Mouse (Mus musculus): ENCODE measurements around the gene Osbpl9. TPM values are rescaled to one million over a fixed set of nuclear protein-coding genes. Genes with fewer than 3 reads are reported as not detected.
A peak's percentile ranks its signal among the peaks of the same experiment; 100 is the strongest.

Gene Osbpl9
- polyA plus RNA-seq, 1 experiment, result 67.8 TPM

GRCm38 (mm10) chr4:109156481-109157261, 45.4 kb downstream of the Osbpl9 start:
- DNase-seq (ENCODE audit: low read depth in 1 of 2, low spot score in 2 of 2), result no peak
- Histone ChIP-seq H3K4me3 (ENCODE audit: extremely low read depth, insufficient read depth, insufficient read length) (no peak overlapping the region), H3K27ac (ENCODE audit: insufficient read depth, low read length) (no peak overlapping the region), H3K4me1 (ENCODE audit: control insufficient read depth, insufficient read depth, insufficient read length) (no peaks in the 10 kb centered on the region), H3K27me3 (ENCODE audit: control insufficient read depth, insufficient read depth, low read length) (no peaks in the 10 kb centered on the region), H3K36me3 (ENCODE audit: control insufficient read depth, insufficient read depth, low read length) (no peaks in the 10 kb centered on the region; the same call in 1 of the 2 replicates)
- WGBS, result 82% methylated on average over 24 of the region's 24 CpGs
- no peak for TF ChIP-seq CTCF (IDR thresholded peaks at IDR 0.05; ENCODE audit: extremely low read depth, insufficient read depth, insufficient read length, insufficient replicate concordance)
- no peak for TF ChIP-seq POLR2A (IDR thresholded peaks at IDR 0.05; ENCODE audit: low read depth, low read length)

DNA sequence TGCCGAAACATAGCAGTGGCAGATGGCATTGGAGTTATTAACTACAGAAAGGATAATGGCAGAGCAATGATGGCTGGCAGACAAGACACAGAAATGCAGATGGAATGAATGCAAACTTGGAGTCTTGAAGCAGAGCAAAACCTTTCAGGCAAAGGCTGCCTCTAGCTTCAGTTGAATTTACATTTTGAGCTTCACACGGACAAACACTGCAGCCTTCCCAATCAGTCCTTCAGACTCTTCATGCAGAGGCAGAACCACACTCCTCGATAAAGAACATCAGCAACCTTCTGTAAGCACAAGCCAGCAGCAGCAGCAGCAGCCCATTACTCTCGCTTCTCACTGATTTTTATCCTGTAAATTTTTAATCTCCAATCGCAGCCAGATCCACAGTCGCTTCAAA, 46.0 kb downstream of the Osbpl9 start:
- Histone ChIP-seq H3K36me3 (ENCODE audit: control insufficient read depth, insufficient read depth, low read length) (no peaks in the 10 kb centered on the region; the same call in 1 of the 2 replicates), H3K4me1 (ENCODE audit: control insufficient read depth, insufficient read depth, insufficient read length) (no peaks in the 10 kb centered on the region), H3K4me3 (ENCODE audit: extremely low read depth, insufficient read depth, insufficient read length) (no peak overlapping the region), H3K27ac (ENCODE audit: insufficient read depth, low read length) (no peak overlapping the region), H3K27me3 (ENCODE audit: control insufficient read depth, insufficient read depth, low read length) (no peaks in the 10 kb centered on the region)
- TF ChIP-seq POLR2A (IDR thresholded peaks at IDR 0.05; ENCODE audit: low read depth, low read length), result no peak
- TF ChIP-seq CTCF (IDR thresholded peaks at IDR 0.05; ENCODE audit: extremely low read depth, insufficient read depth, insufficient read length, insufficient replicate concordance), result no peak
- WGBS, result 90% methylated on average over 6 of the region's 6 CpGs
- no peak for DNase-seq (ENCODE audit: low read depth in 1 of 2, low spot score in 2 of 2)

DNA sequence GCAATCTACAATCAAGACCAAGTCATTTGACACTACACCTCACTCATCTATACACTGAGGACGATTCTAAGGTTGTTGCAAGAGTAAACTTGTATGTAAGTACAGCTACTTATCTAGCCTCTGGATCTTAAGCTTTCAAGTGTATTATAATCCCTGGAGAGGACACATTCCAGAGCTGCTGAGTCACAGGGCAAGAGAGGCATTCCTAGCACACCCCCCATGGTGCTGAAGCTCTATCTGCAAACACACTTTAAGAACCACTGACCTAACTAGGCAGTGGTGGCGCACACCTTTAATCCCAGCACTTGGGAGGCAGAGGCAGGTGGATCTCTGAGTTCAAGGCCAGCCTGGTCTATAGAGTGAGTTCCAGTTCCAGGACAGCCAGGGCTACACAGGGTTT, 51.9 kb downstream of the Osbpl9 start:
- 88% methylated on average over 2 of the region's 2 CpGs for WGBS
- TF ChIP-seq POLR2A (IDR thresholded peaks at IDR 0.05; ENCODE audit: low read depth, low read length) (no peak), CTCF (IDR thresholded peaks at IDR 0.05; ENCODE audit: extremely low read depth, insufficient read depth, insufficient read length, insufficient replicate concordance) (no peak)
- Histone ChIP-seq H3K4me1 (ENCODE audit: control insufficient read depth, insufficient read depth, insufficient read length) (no peaks in the 10 kb centered on the region), H3K4me3 (ENCODE audit: extremely low read depth, insufficient read depth, insufficient read length) (no peak overlapping the region), H3K27ac (ENCODE audit: insufficient read depth, low read length) (no peak overlapping the region), H3K27me3 (ENCODE audit: control insufficient read depth, insufficient read depth, low read length) (no peaks in the 10 kb centered on the region), H3K36me3 (ENCODE audit: control insufficient read depth, insufficient read depth, low read length) (no peaks in the 10 kb centered on the region)
- no peak for DNase-seq (ENCODE audit: low read depth in 1 of 2, low spot score in 2 of 2)

GRCm38 (mm10) chr4:109149411-109149810, 52.7 kb downstream of the Osbpl9 start:
- WGBS, result 56% methylated on average over 2 of the region's 2 CpGs
- TF ChIP-seq POLR2A (IDR thresholded peaks at IDR 0.05; ENCODE audit: low read depth, low read length), result no peak
- TF ChIP-seq CTCF (IDR thresholded peaks at IDR 0.05; ENCODE audit: extremely low read depth, insufficient read depth, insufficient read length, insufficient replicate concordance), result no peak

DNA sequence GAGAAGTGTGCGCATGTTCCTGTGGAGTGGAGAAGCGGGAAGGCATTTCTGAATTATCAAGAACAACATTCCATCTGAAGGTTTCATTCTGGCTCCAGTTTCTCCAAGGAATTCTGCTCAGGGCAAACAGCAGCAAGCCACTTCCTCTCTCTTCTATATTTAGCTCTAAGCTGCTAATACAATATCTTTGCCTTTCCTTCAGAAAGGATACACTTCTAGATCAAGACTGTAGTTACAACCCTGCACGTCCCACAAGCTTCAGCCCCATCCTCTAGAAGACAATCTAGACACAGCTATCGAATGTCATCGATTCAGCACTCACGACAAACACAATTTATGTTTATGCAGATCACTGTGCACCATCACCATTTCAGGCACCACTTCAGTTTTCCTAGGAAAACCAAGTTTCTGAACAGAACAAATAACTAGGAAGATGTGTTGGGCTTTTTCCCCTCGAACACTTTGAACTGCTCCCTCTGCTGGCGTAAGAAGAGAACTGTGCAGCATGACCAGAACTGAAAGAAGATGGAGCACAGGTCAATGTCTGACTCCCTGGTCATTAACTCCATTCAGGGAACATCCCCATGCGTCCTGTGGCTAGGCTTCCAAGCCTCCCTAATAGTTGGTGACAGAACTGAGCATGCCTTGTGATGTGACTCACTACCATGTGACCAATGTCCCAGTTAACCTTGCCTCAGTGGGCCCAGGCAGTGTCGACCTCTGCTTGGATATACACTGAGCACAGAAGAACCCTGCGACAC, 54.6 kb downstream of the Osbpl9 start:
- H3K27me3 ChIP-seq (ENCODE audit: control insufficient read depth, insufficient read depth, low read length), result no peaks in the 10 kb centered on the region
- TF ChIP-seq POLR2A (IDR thresholded peaks at IDR 0.05; ENCODE audit: low read depth, low read length) (no peak), CTCF (IDR thresholded peaks at IDR 0.05; ENCODE audit: extremely low read depth, insufficient read depth, insufficient read length, insufficient replicate concordance) (peak; percentile 55; the same call in 1 of the 2 replicates)
- 54% methylated on average over 11 of the region's 11 CpGs for WGBS
- no peak overlapping the region for H3K27ac ChIP-seq (ENCODE audit: insufficient read depth, low read length)
- peak in 1 of 2 experiments; percentile 36 for DNase-seq (ENCODE audit: low read depth in 1 of 2, low spot score in 2 of 2)
- no peak overlapping the region for H3K4me3 ChIP-seq (ENCODE audit: extremely low read depth, insufficient read depth, insufficient read length)
- no peaks in the 10 kb centered on the region for H3K36me3 ChIP-seq (ENCODE audit: control insufficient read depth, insufficient read depth, low read length)
- H3K4me1 ChIP-seq (ENCODE audit: control insufficient read depth, insufficient read depth, insufficient read length), result no peaks in the 10 kb centered on the region

More at GRCm38 (mm10) chr4:109149411-109149810, 52.7 kb downstream of the Osbpl9 start:
- no peak overlapping the region for H3K4me3 ChIP-seq (ENCODE audit: extremely low read depth, insufficient read depth, insufficient read length)
- H3K27ac ChIP-seq (ENCODE audit: insufficient read depth, low read length), result no peak overlapping the region
- H3K36me3 ChIP-seq (ENCODE audit: control insufficient read depth, insufficient read depth, low read length), result no peaks in the 10 kb centered on the region
- H3K4me1 ChIP-seq (ENCODE audit: control insufficient read depth, insufficient read depth, insufficient read length), result no peaks in the 10 kb centered on the region
- no peak for DNase-seq (ENCODE audit: low read depth in 1 of 2, low spot score in 2 of 2)
- no peaks in the 10 kb centered on the region for H3K27me3 ChIP-seq (ENCODE audit: control insufficient read depth, insufficient read depth, low read length)

GRCm38 (mm10) chr4:109143091-109143490, 59.0 kb downstream of the Osbpl9 start:
- H3K27ac ChIP-seq (ENCODE audit: insufficient read depth, low read length), result no peak overlapping the region
- DNase-seq (ENCODE audit: low read depth in 1 of 2, low spot score in 2 of 2), result no peak
- H3K4me3 ChIP-seq (ENCODE audit: extremely low read depth, insufficient read depth, insufficient read length), result no peak overlapping the region
- WGBS, result 89% methylated on average over 1 of the region's 1 CpGs
- TF ChIP-seq POLR2A (IDR thresholded peaks at IDR 0.05; ENCODE audit: low read depth, low read length), result no peak
- no peak for TF ChIP-seq CTCF (IDR thresholded peaks at IDR 0.05; ENCODE audit: extremely low read depth, insufficient read depth, insufficient read length, insufficient replicate concordance)
- H3K4me1 ChIP-seq (ENCODE audit: control insufficient read depth, insufficient read depth, insufficient read length), result no peaks in the 10 kb centered on the region
- no peaks in the 10 kb centered on the region for H3K27me3 ChIP-seq (ENCODE audit: control insufficient read depth, insufficient read depth, low read length)
- no peaks in the 10 kb centered on the region for H3K36me3 ChIP-seq (ENCODE audit: control insufficient read depth, insufficient read depth, low read length)

Measured in spleen, adult 2 months (tissue).